ENCODE assay signal across 13 mouse cellular contexts in genomic region chr11:103910531-103910930, GRCm38 (mm10).
"Had no signal": no experiment of that assay in that cellular context is flagged by ENCODE, and none has a peak within 500 bp of the region (broad histone marks: within the 10 kb centered on the region; RNA-seq: fewer than 3 reads in every experiment).

No protein-coding gene starts in this region.

- H3K9me3 ChIP-seq: midbrain, embryonic 12.5 days; neural tube, embryonic 13.5 days; neural tube, embryonic 15.5 days had no signal

- H3K4me2 ChIP-seq: lung, embryonic 14.5 days; midbrain, embryonic 12.5 days; neural tube, embryonic 13.5 days; neural tube, embryonic 15.5 days had no signal

- H3K27ac ChIP-seq: midbrain, embryonic 12.5 days; neural tube, embryonic 13.5 days; neural tube, embryonic 15.5 days had no signal

- DNase-seq: lung, adult 18-20 months; lung, postnatal 4 days; right cerebral cortex, adult 18-20 months; right cerebral cortex, postnatal 25 days; right cerebral cortex, postnatal 4 days; spleen, adult 18-20 months; thymus, adult 18-20 months; thymus, postnatal 36 days had no signal

- H3K9ac ChIP-seq: lung, embryonic 14.5 days; midbrain, embryonic 12.5 days; neural tube, embryonic 13.5 days; neural tube, embryonic 15.5 days had no signal

- H3K4me1 ChIP-seq: neural tube, embryonic 15.5 days had no signal

- H3K27me3 ChIP-seq: midbrain, embryonic 12.5 days; neural tube, embryonic 13.5 days; neural tube, embryonic 15.5 days had no signal

- H3K4me3 ChIP-seq: midbrain, embryonic 12.5 days; myocyte; neural tube, embryonic 13.5 days; neural tube, embryonic 15.5 days had no signal
